Mouse (Mus musculus) lung, postnatal 0 days (tissue): Measurements from ENCODE around the gene Klk1b3. TPM values are rescaled to one million over a fixed set of nuclear protein-coding genes. Genes with fewer than 3 reads are reported as not detected.

Experiments used
- polyA plus RNA-seq: library from polyadenylated mRNA; unstranded; fragments of >200 nt; fragmentation: Nextera tagmentation; extraction: Ambion mirVana; gene quantifications from 2 replicates; pipeline ENCODE4 v1.2.1, GENCODE M21; 2015

Klk1b3 gene
- polyA plus RNA-seq, 1 experiment from 2014 or later: not detected

Other genes with a start within 250 kb of the Klk1b3 start
- not detected in 2 replicates for gene Klk1b8, start 247.5 kb upstream of the Klk1b3 start, polyA plus RNA-seq
- gene Klk1b1, start 231.4 kb upstream of the Klk1b3 start, polyA plus RNA-seq: not detected in 2 replicates
- gene Klk1b9, start 222.1 kb upstream of the Klk1b3 start, polyA plus RNA-seq: not detected in 2 replicates
- gene Klk1b11, start 202.3 kb upstream of the Klk1b3 start, polyA plus RNA-seq: not detected in 2 replicates
- not detected in 2 replicates for gene Klk1b26, start 186.0 kb upstream of the Klk1b3 start, polyA plus RNA-seq
- gene Klk1b27, start 145.9 kb upstream of the Klk1b3 start, polyA plus RNA-seq: not detected in 2 replicates
- not detected in 2 replicates for gene Klk1b21, start 95.9 kb upstream of the Klk1b3 start, polyA plus RNA-seq
- gene Klk1b22, start 85.5 kb upstream of the Klk1b3 start, polyA plus RNA-seq: not detected in 2 replicates
- gene Klk1b16, start 61.4 kb upstream of the Klk1b3 start, polyA plus RNA-seq: not detected in 2 replicates
- not detected in 2 replicates for gene Klk1b24, start 10.0 kb upstream of the Klk1b3 start, polyA plus RNA-seq
- not detected in 2 replicates for gene Klk1b4, start 9.2 kb downstream of the Klk1b3 start, polyA plus RNA-seq
- not detected in 2 replicates for gene Klk1b5, start 17.8 kb downstream of the Klk1b3 start, polyA plus RNA-seq
- not detected in 2 replicates for gene Klk1, start 27.2 kb downstream of the Klk1b3 start, polyA plus RNA-seq
- gene Gm36864, start 38.0 kb downstream of the Klk1b3 start, polyA plus RNA-seq: not detected in 2 replicates
- gene 1700028J19Rik, start 48.5 kb downstream of the Klk1b3 start, polyA plus RNA-seq: 0.77 and 1.0 TPM in 2 replicates
- 45.2 and 51.3 TPM in 2 replicates for gene 2410002F23Rik, start 48.5 kb downstream of the Klk1b3 start, polyA plus RNA-seq
- gene Acp4, start 59.2 kb downstream of the Klk1b3 start, polyA plus RNA-seq: not detected in 2 replicates
- not detected in 2 replicates for gene Gm15517, start 63.3 kb downstream of the Klk1b3 start, polyA plus RNA-seq
- 2.1 and 2.5 TPM in 2 replicates for gene Clec11a, start 108.7 kb downstream of the Klk1b3 start, polyA plus RNA-seq
- 0.23 and 0.27 TPM in 2 replicates for gene Shank1, start 112.1 kb downstream of the Klk1b3 start, polyA plus RNA-seq
- gene Syt3, start 185.9 kb downstream of the Klk1b3 start, polyA plus RNA-seq: 0.85 and 1.4 TPM in 2 replicates
- gene 1700008O03Rik, start 187.6 kb downstream of the Klk1b3 start, polyA plus RNA-seq: 0.87 and 1.2 TPM in 2 replicates
- 0.51 and 0.76 TPM in 2 replicates for gene Lrrc4b, start 230.8 kb downstream of the Klk1b3 start, polyA plus RNA-seq